Mouse (Mus musculus) heart, postnatal 0 days (tissue): ENCODE results near the gene Pdzk1.

Experiments
- CTCF ChIP-seq: IDR thresholded peaks from 2 replicates; pipeline ENCODE4 v1.5.1; 2016; ENCODE audit warnings: antibody characterized with exemption, control low read depth, low read depth
- EP300 ChIP-seq: IDR thresholded peaks from 2 replicates; pipeline ENCODE4 v1.6.1; 2016; ENCODE audit warnings: antibody characterized with exemption, low read depth

DNA sequence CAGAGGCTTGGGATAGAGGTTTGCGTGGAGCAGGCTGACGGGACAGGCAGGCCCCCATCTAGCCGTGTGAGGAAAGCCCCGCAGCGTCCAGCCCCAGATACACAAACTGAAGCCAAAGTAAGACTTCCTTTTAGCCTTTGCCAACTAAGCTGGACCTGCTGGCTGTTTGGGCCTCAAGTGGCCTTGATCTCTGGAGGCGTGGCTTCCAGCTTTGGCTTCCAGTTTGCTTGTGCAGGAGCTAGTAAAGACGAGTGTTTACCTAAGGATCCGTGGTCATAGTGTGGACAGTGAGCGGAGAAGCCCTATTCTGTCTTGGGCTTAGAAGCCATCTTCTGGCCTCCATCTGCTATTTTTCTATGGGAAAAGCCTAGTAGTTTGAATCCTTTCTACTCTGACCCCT, 16.7 kb downstream of the Pdzk1 start:
- TF ChIP-seq CTCF, result no peak
- no peak for TF ChIP-seq EP300
